Comparison of ENCODE assay signal across 22 mouse cellular contexts in genomic region chr2:110302261-110302660, GRCm38 (mm10). TPM values are rescaled to one million over a fixed set of nuclear protein-coding genes. Genes with fewer than 3 reads are reported as not detected.
DNase-seq lines count a peak whose midpoint lies in the region; ATAC-seq and TF ChIP-seq lines count a peak whose summit lies in the region.
"Had no signal": no experiment of that assay in that cellular context is flagged by ENCODE, and none has a peak within 500 bp of the region (broad histone marks: within the 10 kb centered on the region; RNA-seq: fewer than 3 reads in every experiment).

No protein-coding gene starts in this region.

- H3K4me3 ChIP-seq in heart, embryonic 11.5 days (ENCODE audit: low read depth, low read length): no peak overlapping the region
- peak overlapping the region; percentile 30; the same call in 1 of the 2 replicates for H3K4me3 ChIP-seq in liver, adult 2 months (ENCODE audit: insufficient read depth, low read depth, low read length)
- no peak overlapping the region for H3K4me3 ChIP-seq in small intestine, adult 2 months (ENCODE audit: low read depth, low read length)
- H3K4me3 ChIP-seq: embryonic facial prominence, embryonic 12.5 days; forebrain, embryonic 13.5 days; heart, embryonic 13.5 days; hindbrain, embryonic 15.5 days had no signal

- ATAC-seq in heart, embryonic 11.5 days (replicated peaks; ENCODE audit: insufficient number of reproducible peaks, low FRiP score, low TSS enrichment): 0 out of 2 replicates have a peak, but pooled peaks have one; percentile 22
- ATAC-seq: CD4-positive, CD25-positive, alpha-beta regulatory T cell, adult 4 months; forebrain, embryonic 13.5 days; forebrain, postnatal 0 days had no signal

- TF ChIP-seq POLR2A in liver, adult 2 months (IDR thresholded peaks at IDR 0.05; ENCODE audit: extremely low read depth, insufficient read depth, low read length): no peak
- no peak for TF ChIP-seq POLR2A in small intestine, adult 2 months (IDR thresholded peaks at IDR 0.05; ENCODE audit: low read depth, low read length)

- TF ChIP-seq CTCF in liver, adult 2 months (IDR thresholded peaks at IDR 0.05; ENCODE audit: low read depth, low read length): no peak
- TF ChIP-seq CTCF in small intestine, adult 2 months (IDR thresholded peaks at IDR 0.05; ENCODE audit: extremely low read depth, insufficient read length, insufficient replicate concordance, low read depth, low read length): no peak

- no peaks in the 10 kb centered on the region for H3K36me3 ChIP-seq in heart, embryonic 11.5 days (ENCODE audit: control insufficient read depth, insufficient read depth, low read length)
- H3K36me3 ChIP-seq in liver, adult 2 months (ENCODE audit: control insufficient read depth, insufficient read depth, low read length): peaks cover 42% of the 10 kb centered on the region
- H3K36me3 ChIP-seq in small intestine, adult 2 months (ENCODE audit: control insufficient read depth, insufficient read depth, low read length): no peaks in the 10 kb centered on the region
- H3K36me3 ChIP-seq: embryonic facial prominence, embryonic 12.5 days; G1E; heart, embryonic 13.5 days; hindbrain, embryonic 15.5 days had no signal

- H3K27ac ChIP-seq in heart, embryonic 11.5 days (ENCODE audit: low read depth, low read length): no peak overlapping the region
- peak overlapping the region; percentile 78 for H3K27ac ChIP-seq in liver, adult 2 months (replicated peaks; ENCODE audit: insufficient read depth, low read depth, low read length)
- peak overlapping the region; percentile 49; the same call in 1 of the 2 replicates for H3K27ac ChIP-seq in small intestine, adult 2 months (ENCODE audit: insufficient read depth, low read depth, low read length)
- H3K27ac ChIP-seq: embryonic facial prominence, embryonic 12.5 days; forebrain, embryonic 13.5 days; heart, embryonic 13.5 days; hindbrain, embryonic 15.5 days had no signal

- H3K4me2 ChIP-seq in heart, embryonic 11.5 days: no peak overlapping the region
- H3K4me2 ChIP-seq: embryonic facial prominence, embryonic 12.5 days; forebrain, embryonic 13.5 days; heart, embryonic 13.5 days; hindbrain, embryonic 15.5 days had no signal

- H3K9me3 ChIP-seq in heart, embryonic 11.5 days (replicated peaks; ENCODE audit: control insufficient read depth, low read length): no peaks in the 10 kb centered on the region
- H3K9me3 ChIP-seq: embryonic facial prominence, embryonic 12.5 days; forebrain, embryonic 13.5 days; G1E; heart, embryonic 13.5 days; hindbrain, embryonic 15.5 days had no signal

- WGBS in heart, embryonic 11.5 days (ENCODE audit: insufficient replicate concordance): 9% methylated on average over 2 of the region's 2 CpGs
- WGBS in liver, adult 2 months: 8% methylated on average over 2 of the region's 2 CpGs
- WGBS in small intestine, adult 2 months: 7% methylated on average over 2 of the region's 2 CpGs

- H3K27me3 ChIP-seq in heart, embryonic 11.5 days (ENCODE audit: control insufficient read depth, insufficient read depth, low read length): no peaks in the 10 kb centered on the region
- H3K27me3 ChIP-seq in liver, adult 2 months (ENCODE audit: control insufficient read depth, insufficient read depth, low read length): no peaks in the 10 kb centered on the region
- no peaks in the 10 kb centered on the region for H3K27me3 ChIP-seq in small intestine, adult 2 months (ENCODE audit: control insufficient read depth, insufficient read depth, low read length)
- H3K27me3 ChIP-seq: embryonic facial prominence, embryonic 12.5 days; forebrain, embryonic 13.5 days; heart, embryonic 13.5 days; hindbrain, embryonic 15.5 days had no signal

- H3K9ac ChIP-seq in heart, embryonic 11.5 days (ENCODE audit: low read depth, low read length): no peak overlapping the region
- H3K9ac ChIP-seq in liver, adult 2 months (ENCODE audit: low read depth, low read length): peak overlapping the region; percentile 29; the same call in 1 of the 2 replicates
- H3K9ac ChIP-seq: embryonic facial prominence, embryonic 12.5 days; forebrain, embryonic 13.5 days; forebrain, postnatal 0 days; heart, embryonic 13.5 days; hindbrain, embryonic 15.5 days had no signal

- H3K79me2 ChIP-seq in liver, adult 2 months (ENCODE audit: control insufficient read depth, insufficient read depth, low read length): peaks cover 14% of the 10 kb centered on the region; the same call in 1 of the 2 replicates

- no peak for DNase-seq in heart, adult 11 months
- peak; percentile 77 for DNase-seq in liver, adult 2 months (ENCODE audit: extremely low read depth, low read depth, low spot score)
- DNase-seq in liver: no peak
- DNase-seq in Muller cell, postnatal 12 days (ENCODE audit: inconsistent ontology term): peak; percentile 27
- no peak for DNase-seq in left cerebral cortex, adult 18-20 months (ENCODE audit: low spot score in 2 of 2)
- DNase-seq: adrenal gland, postnatal 14 days; cerebellum, adult 18-20 months; cerebellum, adult 9-11 months; cerebellum, postnatal 36 days; forebrain, postnatal 0 days; gastrocnemius, postnatal 14 days; heart, postnatal 36 days had no signal

- H3K4me1 ChIP-seq in heart, embryonic 11.5 days (ENCODE audit: control insufficient read depth, insufficient read depth, low read length): peaks cover 5% of the 10 kb centered on the region; the same call in 1 of the 2 replicates
- peaks cover 19% of the 10 kb centered on the region; the same call in 1 of the 2 replicates for H3K4me1 ChIP-seq in liver, adult 2 months (ENCODE audit: control insufficient read depth, insufficient read depth, low read length)
- peaks cover 2% of the 10 kb centered on the region; the same call in 1 of the 2 replicates for H3K4me1 ChIP-seq in small intestine, adult 2 months (ENCODE audit: control insufficient read depth, insufficient read depth, insufficient read length, low read length)
- H3K4me1 ChIP-seq: forebrain, embryonic 13.5 days; hindbrain, embryonic 15.5 days had no signal

RNA-seq across cellular contexts. Expression of gene Bbox1, which starts 12.1 kb away (rescaled TPM):
- not detected in 2 replicates for polyA plus RNA-seq in heart, embryonic 11.5 days (2014; fragmentation: Nextera tagmentation; extraction: Ambion mirVana)
- total RNA-seq in liver, adult 2 months (2014; rRNA removed): 112 and 168 TPM in 2 replicates
- polyA plus RNA-seq in liver, adult 2 months (2012; rRNA removed): 37.7 and 42.4 TPM in 2 replicates
- 0.06 and 0.66 TPM in 2 replicates for polyA plus RNA-seq in small intestine, adult 2 months (2012; rRNA removed)
- under 1 TPM; 0.35 to 0.40 TPM for total RNA-seq in left cerebral cortex, adult 18-20 months (2021)
- total RNA-seq: heart, adult 8-10 months; heart, postnatal 36 days had no signal
- polyA plus RNA-seq: CD4-positive, CD25-positive, alpha-beta regulatory T cell, adult 4 months; G1E; heart, embryonic 13.5 days; hindbrain, embryonic 11.5 days had no signal

Comparison
In these comparisons a context has a peak if more than half of its experiments do, and no peak if none do; other contexts are left out.
1. DNase-seq: peak in liver, adult 2 months (single experiment) and Muller cell, postnatal 12 days (single experiment); none in heart, adult 11 months (single experiment), liver (single experiment) and left cerebral cortex, adult 18-20 months (0 of 2).
2. RNA of gene Bbox1, which starts 12.1 kb away (polyA plus RNA-seq): 37.7 to 42.4 TPM in liver, adult 2 months; 0.06 to 0.66 TPM in small intestine, adult 2 months and not detected in heart, embryonic 11.5 days; every median in the first group is over 10 times any median in the second.